Mouse (Mus musculus): ENCODE measurements around the gene Morc3. TPM values are rescaled to one million over a fixed set of nuclear protein-coding genes. Genes with fewer than 3 reads are reported as not detected.
A peak's percentile ranks its signal among the peaks of the same experiment; 100 is the strongest.

Gene Morc3
- total RNA-seq (2021) = 10 to 100 TPM; 24.5 to 24.7 TPM
- long read RNA-seq, experiment 1, full-length matches to known transcripts = 19 of 23 reads
- long read RNA-seq, experiment 1, partial matches to known transcripts = 1 of 23 reads
- long read RNA-seq, experiment 1, other reads (novel, unspliced or antisense) = 3 of 23 reads
- long read RNA-seq, experiment 2, full-length matches to known transcripts = 6 of 8 reads
- long read RNA-seq, experiment 2, partial matches to known transcripts = 0 of 8 reads
- long read RNA-seq, experiment 2, other reads (novel, unspliced or antisense) = 2 of 8 reads

DNA sequence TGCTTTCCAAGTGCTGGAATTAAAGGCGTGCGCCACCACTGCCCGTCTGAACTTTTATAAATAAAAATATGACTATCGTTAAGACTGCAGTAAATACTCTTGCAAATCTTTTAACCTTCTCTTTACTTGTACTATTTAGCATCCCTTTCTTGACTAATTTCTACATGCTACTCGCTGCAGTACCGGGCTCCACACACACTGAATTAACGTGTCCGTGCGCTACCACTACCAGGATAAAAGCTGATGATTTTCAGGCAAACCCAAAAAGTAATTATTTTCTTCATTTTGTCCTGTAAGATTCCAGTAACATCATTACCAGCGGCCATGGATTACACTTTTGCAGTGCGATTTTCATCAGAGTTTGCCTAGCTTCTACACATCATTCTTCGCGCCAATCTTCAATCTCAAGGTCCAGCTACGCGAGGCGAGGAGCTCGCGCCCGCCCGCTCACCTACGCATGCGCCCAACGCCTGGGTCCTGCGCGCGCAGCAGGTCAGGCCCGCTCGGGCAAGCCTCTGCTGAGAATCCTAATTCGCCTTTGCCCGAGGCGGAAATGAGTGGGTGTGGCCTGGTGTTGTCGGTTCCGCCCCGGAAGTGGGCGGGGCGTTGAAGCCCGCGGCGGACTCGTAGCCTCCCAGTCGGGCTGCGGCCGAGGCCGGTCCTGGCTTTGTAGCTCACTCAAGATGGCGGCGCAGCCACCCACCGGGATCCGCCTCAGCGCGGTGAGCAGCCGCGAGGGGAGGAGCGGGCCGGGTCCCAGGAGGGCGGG is at the start of gene Morc3:
Gene Morc3, plus strand, starts transcription at position 495 of the 769 bp plus-strand sequence.
- peak within 1 kb of the TSS; percentile 94 for H3K27ac ChIP-seq
- intact Hi-C loops (cut with DNase I) = no loop called here
- DNase-seq (ENCODE audit: extremely low spot score in 1 of 2, low spot score in 2 of 2) = peak; percentile 99
- TF ChIP-seq CTCF (IDR thresholded peaks at IDR 0.05) = no peak; the same call in 1 of the 2 replicates
- H3K4me3 ChIP-seq = peak within 1 kb of the TSS; percentile 71

GRCm38 (mm10) chr16:93784175-93784574 is 47.7 kb upstream of the Morc3 start:
- DNase-seq (ENCODE audit: extremely low spot score in 1 of 2, low spot score in 2 of 2) = no peak
- intact Hi-C loops (cut with DNase I) = no loop called here
- peak; percentile 24 for TF ChIP-seq CTCF (IDR thresholded peaks at IDR 0.05)
- Histone ChIP-seq H3K27ac (no peak overlapping the region), H3K4me3 (no peak overlapping the region)

DNA sequence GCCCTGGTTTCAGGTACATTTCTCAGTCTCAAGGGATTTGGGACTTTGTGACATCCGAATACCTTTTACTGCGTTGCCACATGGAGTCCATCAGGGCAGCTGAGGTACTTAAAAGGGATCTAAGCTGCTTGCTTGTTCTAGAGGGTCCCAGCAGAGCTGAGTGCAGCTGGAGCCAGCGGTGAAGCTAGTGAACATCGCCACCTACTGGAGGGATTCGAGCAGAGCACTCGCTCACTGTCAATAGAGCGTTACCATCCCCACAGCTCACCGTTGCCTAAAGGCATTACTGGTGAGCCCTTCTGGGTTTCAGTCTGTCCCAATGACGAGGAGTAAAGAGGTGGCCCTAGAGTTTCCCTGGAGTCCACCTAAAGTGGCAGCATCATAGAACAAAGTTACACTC is 46.1 kb upstream of the Morc3 start:
- no peak overlapping the region for H3K4me3 ChIP-seq
- intact Hi-C loops (cut with DNase I) = no loop called here
- H3K27ac ChIP-seq = no peak overlapping the region
- DNase-seq (ENCODE audit: extremely low spot score in 1 of 2, low spot score in 2 of 2) = peak; percentile 61 to 66
- peak; percentile 84 for TF ChIP-seq CTCF (IDR thresholded peaks at IDR 0.05)

- intact Hi-C loops (cut with DNase I) = no loop called here
- DNase-seq (ENCODE audit: extremely low spot score in 1 of 2, low spot score in 2 of 2) = no peak
- TF ChIP-seq CTCF (IDR thresholded peaks at IDR 0.05) = no peak
- no peak overlapping the region for H3K27ac ChIP-seq
- no peak overlapping the region for H3K4me3 ChIP-seq
These were observed 43.5 kb upstream of the Morc3 start for GRCm38 (mm10) chr16:93788388-93788787.

DNA sequence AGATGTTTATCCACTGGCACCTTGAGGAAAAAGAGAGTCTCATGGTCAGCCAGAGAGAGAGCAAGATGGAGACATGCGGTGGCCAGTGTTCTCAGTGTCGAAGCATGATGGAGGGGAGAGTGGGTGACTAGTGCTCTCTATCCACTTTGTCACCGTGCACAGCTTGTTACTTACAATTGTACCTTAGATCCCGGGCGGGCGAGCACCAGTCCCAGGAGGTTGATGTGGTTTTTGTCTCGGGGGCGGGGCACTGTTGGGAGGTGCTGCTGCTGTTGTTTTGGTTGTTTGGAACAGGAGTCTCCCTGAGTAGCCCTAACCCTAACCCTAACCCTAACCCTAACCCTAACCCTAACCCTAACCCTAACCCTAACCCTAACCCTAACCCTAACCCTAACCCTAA is 43.0 kb upstream of the Morc3 start:
- no peak for DNase-seq (ENCODE audit: extremely low spot score in 1 of 2, low spot score in 2 of 2)
- Histone ChIP-seq H3K4me3 (no peak overlapping the region), H3K27ac (no peak overlapping the region)
- no peak for TF ChIP-seq CTCF (IDR thresholded peaks at IDR 0.05)
- intact Hi-C loops (cut with DNase I) = no loop called here

GRCm38 (mm10) chr16:93789971-93790755 is 41.8 kb upstream of the Morc3 start:
- intact Hi-C loops (cut with DNase I) = no loop called here
- TF ChIP-seq CTCF (IDR thresholded peaks at IDR 0.05) = no peak
- H3K4me3 ChIP-seq = no peak overlapping the region
- H3K27ac ChIP-seq = no peak overlapping the region
- no peak for DNase-seq (ENCODE audit: extremely low spot score in 1 of 2, low spot score in 2 of 2)

DNA sequence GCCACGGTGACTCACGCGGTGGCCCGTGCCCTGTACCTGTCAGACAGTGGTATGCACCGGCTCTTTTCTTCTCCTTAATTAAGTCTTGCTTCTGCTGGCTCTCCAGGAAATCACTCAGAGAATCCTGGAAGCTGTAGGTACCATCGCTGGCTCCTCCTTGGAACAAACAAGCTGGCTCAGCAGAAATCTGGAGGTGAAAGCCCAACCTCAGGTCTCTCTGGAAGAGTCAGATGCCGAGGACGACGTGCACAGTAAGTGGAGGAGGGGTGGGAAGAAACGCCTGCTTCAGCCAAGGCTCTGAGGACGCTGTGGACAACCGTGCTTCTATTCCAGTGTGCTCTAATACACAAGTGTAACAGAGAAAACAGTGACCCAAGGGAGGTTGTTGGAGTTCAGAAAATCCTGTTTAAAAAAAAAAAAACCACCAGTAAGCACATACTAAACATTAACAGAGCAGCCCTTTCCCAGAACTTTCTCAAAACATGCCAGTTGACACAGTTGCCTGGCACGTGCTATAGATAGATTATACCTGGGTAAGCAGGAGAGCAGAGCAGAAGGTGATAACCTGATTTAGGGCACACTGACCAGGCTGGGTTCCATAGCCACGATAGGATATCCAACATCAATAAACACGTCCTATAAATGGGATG is 38.8 kb upstream of the Morc3 start:
- no peak for TF ChIP-seq CTCF (IDR thresholded peaks at IDR 0.05)
- intact Hi-C loops (cut with DNase I) = no loop called here
- Histone ChIP-seq H3K4me3 (no peak overlapping the region), H3K27ac (no peak overlapping the region)
- DNase-seq (ENCODE audit: extremely low spot score in 1 of 2, low spot score in 2 of 2) = no peak

- DNase-seq (ENCODE audit: extremely low spot score in 1 of 2, low spot score in 2 of 2) = no peak
- Histone ChIP-seq H3K4me3 (no peak overlapping the region), H3K27ac (no peak overlapping the region)
- intact Hi-C loops (cut with DNase I) = no loop called here
- no peak for TF ChIP-seq CTCF (IDR thresholded peaks at IDR 0.05)
These were observed 37.1 kb upstream of the Morc3 start for GRCm38 (mm10) chr16:93794845-93795244.

- intact Hi-C loops (cut with DNase I) = no loop called here
- TF ChIP-seq CTCF (IDR thresholded peaks at IDR 0.05) = no peak
- no peak for DNase-seq (ENCODE audit: extremely low spot score in 1 of 2, low spot score in 2 of 2)
- Histone ChIP-seq H3K4me3 (no peak overlapping the region), H3K27ac (no peak overlapping the region)
These were observed 36.5 kb upstream of the Morc3 start for GRCm38 (mm10) chr16:93795391-93795790.

- no peak for TF ChIP-seq CTCF (IDR thresholded peaks at IDR 0.05)
- peak overlapping the region; percentile 71 for H3K27ac ChIP-seq
- no peak for DNase-seq (ENCODE audit: extremely low spot score in 1 of 2, low spot score in 2 of 2)
- intact Hi-C loops (cut with DNase I) = no loop called here
- H3K4me3 ChIP-seq = no peak overlapping the region
These were observed 34.7 kb upstream of the Morc3 start for GRCm38 (mm10) chr16:93797021-93797840.

Data from left cerebral cortex, adult 2 months (tissue).